Mouse (Mus musculus) gastrocnemius, adult 18-20 months (tissue): ENCODE data around the gene Xrcc6. TPM values are rescaled to one million over a fixed set of nuclear protein-coding genes. Genes with fewer than 3 reads are reported as not detected.

Experiments
- DNase-seq: peaks from one replicate; pipeline ENCODE4 v3.0.0; 2021; ENCODE audit warnings: low spot score
- total RNA-seq, 2 experiments: library from RNA; stranded (reverse); gene quantifications; 2 replicates each; pipeline ENCODE4 v1.2.3; 2021

Xrcc6 gene
- total RNA-seq, 2 experiments from 2014 or later, result 22.9 to 25.3 TPM

DNA sequence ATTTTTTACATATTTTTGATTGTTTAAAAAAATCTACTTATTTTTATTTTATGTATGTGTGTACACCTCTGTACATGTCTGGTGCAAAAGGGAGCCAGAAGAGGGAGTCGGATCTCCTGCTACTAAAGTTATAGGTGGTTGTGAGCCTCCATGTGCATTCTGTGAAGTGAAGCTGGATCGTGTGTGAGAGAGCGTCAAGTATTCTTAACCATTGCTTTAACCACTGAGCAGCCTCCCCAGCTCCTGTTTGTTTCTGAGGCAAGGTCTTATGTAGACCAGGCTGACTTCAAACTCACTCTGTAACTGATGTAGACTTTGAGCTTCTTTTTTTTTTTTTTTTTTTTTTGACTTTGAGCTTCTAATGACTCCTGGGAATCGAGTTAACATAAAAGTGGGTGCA is 29.8 kb downstream of the Xrcc6 start:
- DNase-seq, result no peak

DNA sequence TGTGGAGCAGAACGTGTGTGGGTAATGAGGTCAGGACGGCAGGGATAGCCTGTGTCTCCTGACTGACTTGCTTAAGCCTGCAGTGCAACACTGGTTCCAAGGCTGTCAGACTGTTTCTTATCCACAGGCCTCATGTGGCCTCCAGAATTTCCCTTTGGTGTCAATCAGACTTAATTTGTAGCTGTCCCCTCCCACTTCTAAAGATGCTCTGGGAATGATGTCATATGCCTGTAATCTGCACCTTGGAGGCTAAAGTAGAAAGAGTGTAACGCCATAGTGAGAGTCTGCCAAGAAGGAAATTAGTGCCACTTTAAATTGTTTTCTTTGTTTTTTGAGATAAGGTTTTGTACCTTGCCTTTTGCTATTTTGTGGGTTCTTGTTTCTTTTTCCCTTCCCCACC is 31.7 kb downstream of the Xrcc6 start:
- DNase-seq, result no peak

GRCm38 (mm10) chr15:82022535-82023088 is 35.0 kb downstream of the Xrcc6 start:
- no peak for DNase-seq

DNA sequence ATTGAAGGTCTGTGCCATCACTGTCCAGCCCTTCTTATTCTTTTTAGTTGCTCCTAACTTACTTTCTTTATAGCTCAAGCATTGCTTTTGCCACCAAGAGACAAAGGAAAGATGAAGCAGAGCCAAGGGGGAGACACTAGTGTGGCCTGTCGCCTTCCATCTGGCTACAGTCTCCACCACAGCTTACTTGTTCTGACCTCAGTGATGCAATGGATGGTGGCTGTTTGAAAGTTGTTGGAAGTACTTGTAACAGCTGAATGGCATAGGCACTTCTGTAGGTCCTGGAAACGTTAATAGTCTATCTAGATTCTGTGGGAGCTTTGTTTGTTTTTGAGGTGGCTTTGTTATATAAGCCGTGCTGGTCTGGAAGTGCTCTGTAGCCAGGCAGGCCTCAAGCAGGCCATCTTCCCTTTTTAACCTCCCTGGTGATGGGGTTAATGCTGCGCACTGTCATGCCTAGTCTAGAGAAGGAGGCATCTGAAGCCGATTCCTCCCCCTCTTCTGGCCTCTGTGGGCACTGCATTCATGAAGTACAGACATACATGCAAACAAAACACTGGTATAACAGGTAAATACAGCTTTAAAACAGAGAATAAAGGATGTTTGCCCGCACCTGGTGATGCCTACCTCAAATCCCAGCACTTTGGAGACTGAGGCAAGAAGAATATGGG is 36.5 kb downstream of the Xrcc6 start:
- DNase-seq, result no peak

DNA sequence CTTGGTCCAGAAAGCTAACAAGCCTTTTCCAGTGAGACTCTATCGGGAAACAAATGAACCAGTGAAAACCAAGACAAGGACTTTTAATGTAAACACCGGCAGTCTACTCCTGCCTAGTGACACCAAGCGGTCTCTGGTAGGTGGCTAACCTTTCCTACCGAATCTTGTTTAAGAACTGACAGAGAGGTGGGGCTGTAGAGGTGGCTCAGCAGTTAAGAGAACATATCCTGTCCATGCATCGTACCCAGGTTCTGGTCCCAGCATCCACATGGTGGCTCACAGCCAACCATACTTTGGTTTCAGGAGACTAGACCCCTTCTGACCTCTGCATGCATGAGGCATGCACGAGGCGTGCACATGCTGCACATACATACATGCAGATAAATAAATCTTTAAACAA is 39.6 kb downstream of the Xrcc6 start:
- no peak for DNase-seq

DNA sequence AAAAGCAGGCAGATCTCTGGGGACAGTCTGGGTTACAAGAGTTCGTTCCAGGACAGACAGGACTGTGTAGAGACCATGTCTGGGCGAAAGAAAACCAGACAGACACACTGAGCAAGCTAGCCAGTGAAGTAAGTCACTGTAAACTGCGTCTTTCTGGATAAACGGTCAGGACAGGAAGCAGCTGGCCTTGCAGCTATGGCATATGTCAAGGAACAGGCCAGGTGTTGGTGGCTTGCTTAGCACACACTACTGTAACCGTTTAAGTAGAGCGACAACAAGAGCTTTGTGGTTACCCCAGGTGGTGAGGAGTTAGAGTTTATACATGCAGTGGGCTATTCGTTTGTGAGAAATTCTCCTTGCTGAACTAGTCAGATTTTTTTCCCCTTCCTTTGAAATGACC is 40.1 kb downstream of the Xrcc6 start:
- DNase-seq, result no peak

DNA sequence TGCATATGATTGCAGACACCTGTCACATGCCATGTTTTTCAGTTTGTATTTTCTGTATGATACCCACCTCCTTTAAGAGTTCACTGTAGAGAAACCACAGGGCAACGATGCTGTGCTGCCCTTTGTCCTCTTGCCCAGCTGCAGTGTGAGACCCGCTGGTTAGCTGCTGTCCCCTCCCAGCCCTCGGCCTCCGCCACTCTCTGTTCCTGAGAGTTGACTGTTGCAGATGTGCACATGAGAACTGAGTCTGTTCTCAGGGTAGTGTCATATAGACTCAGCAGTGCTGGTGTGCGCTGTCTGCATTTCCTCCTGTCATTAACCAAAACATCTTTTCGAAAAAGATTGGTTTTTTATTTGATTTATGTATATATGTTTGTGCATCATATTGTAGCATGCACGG is 44.8 kb downstream of the Xrcc6 start:
- no peak for DNase-seq

GRCm38 (mm10) chr15:82033762-82034161 is 46.1 kb downstream of the Xrcc6 start, which contains the start of gene Desi1:
TSS of gene Desi1 (minus strand) at chr15:82033862.
- DNase-seq, result no peak

GRCm38 (mm10) chr15:82035904-82036689 is 48.5 kb downstream of the Xrcc6 start:
- no peak for DNase-seq

GRCm38 (mm10) chr15:82040650-82041049 is 53.0 kb downstream of the Xrcc6 start:
- DNase-seq, result no peak

GRCm38 (mm10) chr15:82044166-82044784 is 56.6 kb downstream of the Xrcc6 start:
- DNase-seq, result no peak

DNA sequence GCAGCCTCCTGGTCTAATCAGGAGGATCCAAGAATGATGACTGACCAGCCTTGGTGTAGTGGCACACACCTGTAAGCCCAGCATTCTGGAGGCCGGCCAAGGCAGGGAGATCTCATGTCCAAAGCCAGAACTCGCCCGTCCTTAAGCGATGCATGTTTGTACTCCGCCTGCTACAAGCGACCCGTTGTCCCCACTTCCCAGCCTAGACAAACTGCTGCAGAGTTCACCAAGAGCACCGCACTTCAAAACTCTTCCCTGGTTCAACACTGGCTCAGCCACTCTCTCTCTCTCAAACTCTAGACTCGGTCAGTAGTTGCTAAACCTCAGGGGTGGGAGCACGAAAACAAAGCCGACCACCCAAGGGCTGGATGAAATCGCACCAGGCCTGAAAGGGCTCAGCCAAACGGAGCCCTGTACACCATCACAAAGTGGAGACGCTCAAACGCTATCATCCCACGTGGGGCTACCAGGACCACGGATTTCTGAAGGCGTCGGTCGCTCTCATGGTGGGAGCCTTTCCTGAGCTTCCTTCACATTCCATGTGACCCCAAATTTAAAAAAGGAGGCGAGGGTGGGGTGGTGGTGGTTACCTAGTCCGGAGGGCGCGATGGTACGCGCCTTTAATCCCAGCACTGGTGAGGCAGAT is 58.7 kb downstream of the Xrcc6 start:
- DNase-seq, result no peak

DNA sequence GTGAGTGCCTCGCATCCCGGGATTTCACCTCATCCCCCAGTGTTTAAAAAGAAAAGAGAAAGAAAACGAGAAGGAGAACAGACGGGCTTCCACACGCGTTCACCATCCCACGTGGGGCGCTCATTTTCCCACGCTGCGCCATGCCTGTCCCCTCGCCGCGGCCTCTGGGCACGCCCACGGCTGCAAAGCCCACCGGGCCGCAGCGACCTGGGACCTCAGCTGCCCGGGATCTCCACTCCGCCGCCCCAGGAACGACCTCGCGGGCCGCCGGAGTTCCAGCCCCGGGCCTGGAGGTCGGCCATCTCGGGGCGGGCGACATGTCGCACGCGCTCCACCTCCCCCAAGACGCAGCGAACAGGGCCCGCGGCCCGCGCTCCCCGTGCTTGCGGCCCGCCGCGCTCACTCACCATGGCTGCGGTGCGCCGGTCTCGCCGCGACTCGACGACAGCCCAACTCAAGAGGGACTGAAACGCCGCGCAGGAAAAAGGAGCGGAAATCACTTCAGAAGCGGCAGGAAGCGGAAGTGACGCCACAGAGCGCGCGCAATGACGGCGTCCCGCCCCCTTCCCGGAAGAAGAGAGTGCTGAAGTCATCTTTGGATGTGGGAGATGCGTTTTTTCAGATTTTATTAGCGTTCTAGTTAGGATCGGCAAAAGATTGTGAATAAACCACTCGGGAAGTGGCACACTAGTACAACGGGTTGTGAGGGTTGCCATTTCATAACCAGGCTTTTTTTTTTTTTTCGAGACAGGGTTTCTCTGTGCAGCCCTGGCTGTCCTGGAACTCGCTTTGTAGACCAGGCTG is 59.6 kb downstream of the Xrcc6 start, which contains the start of gene Snu13:
Snu13 (minus strand) TSS at position 519 of the 804 bp plus-strand sequence.
- DNase-seq, result peak; percentile 92

GRCm38 (mm10) chr15:82052544-82052943 is 64.9 kb downstream of the Xrcc6 start:
- no peak for DNase-seq

DNA sequence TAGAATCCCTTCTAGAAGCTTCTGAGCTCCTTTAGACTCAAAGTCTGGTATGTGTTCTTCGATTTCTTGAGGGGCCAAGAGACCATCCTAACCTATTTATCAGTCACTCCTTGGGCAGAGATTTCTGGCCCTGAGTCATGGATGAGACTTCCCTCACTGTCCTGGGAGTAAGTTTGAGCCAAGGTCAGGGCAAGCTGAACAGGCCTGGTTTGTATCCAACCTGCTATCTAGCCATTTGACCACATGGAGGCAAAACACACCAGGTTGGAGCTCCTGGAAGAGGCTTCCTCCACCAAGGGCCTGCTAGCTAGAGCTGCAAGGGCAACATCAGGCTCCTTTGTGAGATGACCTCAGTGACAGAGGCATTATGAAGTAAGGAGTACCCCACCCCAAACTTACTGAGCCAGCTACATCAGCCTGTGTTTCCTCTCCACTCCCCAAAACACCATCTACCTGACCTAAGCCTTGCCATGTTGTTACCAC is 71.1 kb downstream of the Xrcc6 start, which contains the start of gene 4930407I10Rik:
4930407I10Rik (plus strand) TSS at position 433 of the 483 bp plus-strand sequence.
- no peak for DNase-seq

GRCm38 (mm10) chr15:82063909-82064308 is 76.3 kb downstream of the Xrcc6 start:
- DNase-seq, result no peak

- DNase-seq, result peak; percentile 79
Measured at GRCm38 (mm10) chr15:82065511-82065910, 77.9 kb downstream of the Xrcc6 start.

DNA sequence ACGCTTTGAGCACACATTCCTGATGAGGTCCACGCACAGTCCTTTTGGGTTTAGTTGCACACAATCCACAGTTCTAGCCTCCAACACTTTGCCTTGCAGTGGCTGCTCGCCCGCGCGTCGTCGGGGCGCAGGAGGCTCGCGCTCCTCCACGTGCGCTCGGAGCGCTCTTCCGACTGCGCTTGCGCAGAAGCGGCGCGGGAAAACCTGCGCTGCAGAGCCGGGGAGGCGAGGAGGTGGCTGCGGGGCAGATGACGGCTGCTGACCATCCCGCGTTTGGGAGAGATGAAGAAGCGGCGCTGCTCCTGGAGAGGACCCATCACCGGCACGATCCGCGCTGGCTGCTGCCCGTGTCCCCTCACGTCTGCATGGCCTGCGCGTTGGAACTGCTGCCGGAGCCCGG is 82.3 kb downstream of the Xrcc6 start, which contains the start of gene Mei1:
Mei1 (plus strand) TSS at position 99 of the 400 bp plus-strand sequence.
- DNase-seq, result no peak

DNA sequence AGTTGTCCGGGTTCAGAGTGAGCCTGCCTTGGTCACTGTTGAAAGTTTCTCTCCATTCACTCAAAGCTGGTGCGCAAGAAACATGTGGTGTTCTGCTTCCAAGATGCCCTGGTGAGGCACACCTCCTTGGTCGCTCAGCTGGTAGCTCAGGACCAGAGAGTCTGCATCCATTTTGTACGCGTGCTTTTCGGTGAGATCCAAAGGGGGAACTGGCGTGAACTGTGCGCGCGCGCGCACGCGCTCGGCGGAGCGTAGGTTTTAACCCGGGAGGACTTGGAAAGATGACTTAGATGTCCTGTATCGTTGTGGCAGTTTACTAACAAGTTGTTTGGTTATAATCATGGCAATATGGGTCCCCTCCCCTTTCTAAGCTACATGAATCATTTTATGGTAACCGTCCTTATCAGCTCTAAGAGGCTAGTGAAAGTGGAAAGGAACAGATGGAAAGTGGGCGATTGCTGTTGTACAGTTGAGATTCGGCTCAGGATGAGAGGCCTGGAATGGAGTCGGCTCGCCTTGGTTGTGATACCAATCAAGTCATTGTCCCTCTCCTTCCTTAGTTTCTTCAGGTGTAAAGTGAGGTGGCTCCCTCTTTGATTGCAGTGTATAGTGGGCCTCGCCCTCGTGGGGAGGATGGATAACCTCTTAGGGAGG is 84.3 kb downstream of the Xrcc6 start:
- no peak for DNase-seq

DNA sequence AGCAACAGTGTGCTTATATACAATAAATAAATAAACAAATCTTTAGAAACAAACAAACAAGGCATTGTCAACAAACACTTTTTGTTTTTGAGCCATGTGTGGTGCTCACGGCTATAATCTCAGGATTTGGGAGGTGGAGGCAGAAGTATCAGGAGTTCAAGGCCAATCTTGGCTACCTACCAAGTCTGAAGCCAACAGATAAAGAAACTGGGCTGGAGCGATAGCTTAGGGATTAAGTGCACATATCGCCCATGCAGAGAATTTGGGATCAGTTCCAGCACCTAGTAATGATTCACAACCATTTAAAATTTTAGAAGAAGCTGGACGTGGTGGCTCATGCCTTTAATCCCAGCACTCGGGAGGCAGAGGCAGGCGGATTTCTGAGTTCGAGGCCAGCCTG is 85.9 kb downstream of the Xrcc6 start:
- no peak for DNase-seq
